Mouse (Mus musculus) retina, postnatal 1 day (tissue): Measurements from ENCODE around the gene Gm8108.
"Not testable (repeated sequence)": the region's sequence is repeated elsewhere in the genome, so short reads cannot be mapped to it uniquely, and the experiment has no call there.

Experiments
- DNase-seq: peaks from one replicate; pipeline ENCODE4 v3.0.0-alpha.2; 2012

Gene Gm8108

GRCm38 (mm10) chr14:4110426-4110825 lies at the start of gene Gm8108:
TSS of gene Gm8108 (plus strand) at chr14:4110526.
- peak; percentile 6 for DNase-seq

- not testable (repeated sequence) for DNase-seq
Measured at GRCm38 (mm10) chr14:4083820-4084219, 26.5 kb upstream of the Gm8108 start, which contains the start of gene Gm3115. TSS of gene Gm3115 (plus strand) at chr14:4084120.

GRCm38 (mm10) chr14:4141646-4142045 lies 31.3 kb downstream of the Gm8108 start:
- not testable (repeated sequence) for DNase-seq

- not testable (repeated sequence) for DNase-seq
Measured at GRCm38 (mm10) chr14:4164730-4165129, 54.4 kb downstream of the Gm8108 start, which contains the start of gene Gm3127. TSS of gene Gm3127 (plus strand) at chr14:4165030.

GRCm38 (mm10) chr14:4182030-4182429 lies 71.7 kb downstream of the Gm8108 start:
- peak; percentile 10 for DNase-seq
